Mouse (Mus musculus) cerebellum, adult 2 months (tissue): ENCODE measurements at regions not wholly inside any gene's neighbourhood (a gene's known extent, or its start where the extent isn't known, plus 50 kb on each side); places are given as distances from the start of the nearest gene placed in this dataset.

Experiments
- CTCF ChIP-seq: fragments of 200-500 bp; IDR thresholded peaks from 2 replicates; pipeline ENCODE4 v1.5.1; 2011; ENCODE audit warnings: low read depth, mild to moderate bottlenecking, control low read depth, low read length, moderate library complexity, borderline replicate concordance; ENCODE audit not compliant: insufficient read depth
- POLR2A ChIP-seq: fragments of 200-500 bp; IDR thresholded peaks from 2 replicates; pipeline ENCODE4 v1.6.1; 2011; ENCODE audit warnings: low read length, control low read depth, borderline replicate concordance; ENCODE audit not compliant: insufficient read depth

DNA sequence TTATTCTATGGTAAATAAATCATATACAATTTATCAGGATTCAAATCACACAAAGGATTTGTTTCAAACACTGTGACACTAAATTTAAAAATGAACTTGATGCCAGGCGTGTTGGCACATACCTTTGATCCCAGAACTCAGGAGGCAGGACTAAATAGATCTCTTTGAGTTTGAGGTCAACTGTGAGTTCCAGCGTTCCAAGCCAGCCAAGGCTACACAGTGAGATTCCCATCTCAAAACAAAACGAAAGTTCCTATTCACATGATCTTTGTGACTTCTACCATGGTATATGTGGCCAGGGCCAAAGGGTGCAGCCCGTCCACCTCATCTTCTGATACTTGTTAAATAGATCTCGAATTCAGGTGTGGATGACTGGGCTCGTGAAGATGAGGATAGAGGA, 216.9 kb upstream of the Dio3 start:
- TF ChIP-seq CTCF (no peak), POLR2A (no peak)
